Mouse (Mus musculus) liver, embryonic 12.5 days (tissue): ENCODE data around the gene Nrp1. TPM values are rescaled to one million over a fixed set of nuclear protein-coding genes. Genes with fewer than 3 reads are reported as not detected.

Source experiments
- ATAC-seq: fragments of 200-750 bp; cut with Nextera tagmentation; 2 replicates; pipeline ENCODE4 v1.8.0; 2017; ENCODE audit warnings: moderate number of reproducible peaks, mild to moderate bottlenecking, moderate library complexity
- H3K27ac ChIP-seq: fragments of 300-500 bp; sonication (generic); 2 replicates; pipeline ENCODE4 v1.5.1; 2016; ENCODE audit warnings: mild to moderate bottlenecking
- H3K27me3 ChIP-seq: fragments of 300-500 bp; sonication (generic); replicated peaks from 2 replicates; pipeline ENCODE4 v1.6.1; 2016; ENCODE audit warnings: mild to moderate bottlenecking, moderate library complexity
- H3K36me3 ChIP-seq: fragments of 300-500 bp; sonication (generic); 2 replicates; pipeline ENCODE4 v1.6.1; 2016; ENCODE audit warnings: mild to moderate bottlenecking, moderate library complexity
- H3K4me1 ChIP-seq: fragments of 300-500 bp; sonication (generic); 2 replicates; pipeline ENCODE4 v1.6.1; 2016
- H3K4me2 ChIP-seq: fragments of 300-500 bp; sonication (generic); 2 replicates; pipeline ENCODE4 v1.6.1; 2016; ENCODE audit warnings: mild to moderate bottlenecking, moderate library complexity
- H3K4me3 ChIP-seq: fragments of 300-500 bp; sonication (generic); 2 replicates; pipeline ENCODE4 v1.5.1; 2016; ENCODE audit warnings: mild to moderate bottlenecking, moderate library complexity
- H3K9ac ChIP-seq: fragments of 300-500 bp; sonication (generic); 2 replicates; pipeline ENCODE4 v1.6.1; 2016; ENCODE audit warnings: mild to moderate bottlenecking, moderate library complexity
- H3K9me3 ChIP-seq: fragments of 300-500 bp; sonication (generic); replicated peaks from 2 replicates; pipeline ENCODE4 v1.6.1; 2016; ENCODE audit warnings: mild to moderate bottlenecking, moderate library complexity
- WGBS: fragments of 180-500 bp; shearing (Covaris S2); methylation state at CpG from one replicate; pipeline ENCODE4 v1.1.7; 2016; ENCODE audit not compliant: insufficient replicate concordance; 5-methylcytosine and 5-hydroxymethylcytosine counted together
- polyA plus RNA-seq: library from polyadenylated mRNA; unstranded; fragments of >200 nt; fragmentation: Nextera tagmentation; extraction: Ambion mirVana; gene quantifications from 2 replicates; pipeline ENCODE4 v1.2.1, GENCODE M21; 2016

The Nrp1 gene
- polyA plus RNA-seq: 32.0 and 32.8 TPM in 2 replicates

GRCm38 (mm10) chr8:128358406-128358755, at the start of gene Nrp1:
Gene Nrp1, plus strand, starts transcription at chr8:128358604.
- peak within 1 kb of the TSS; percentile 80 for H3K27ac ChIP-seq
- H3K4me1 ChIP-seq: no peaks in the 10 kb centered on the region; the same call in 1 of the 2 replicates

DNA sequence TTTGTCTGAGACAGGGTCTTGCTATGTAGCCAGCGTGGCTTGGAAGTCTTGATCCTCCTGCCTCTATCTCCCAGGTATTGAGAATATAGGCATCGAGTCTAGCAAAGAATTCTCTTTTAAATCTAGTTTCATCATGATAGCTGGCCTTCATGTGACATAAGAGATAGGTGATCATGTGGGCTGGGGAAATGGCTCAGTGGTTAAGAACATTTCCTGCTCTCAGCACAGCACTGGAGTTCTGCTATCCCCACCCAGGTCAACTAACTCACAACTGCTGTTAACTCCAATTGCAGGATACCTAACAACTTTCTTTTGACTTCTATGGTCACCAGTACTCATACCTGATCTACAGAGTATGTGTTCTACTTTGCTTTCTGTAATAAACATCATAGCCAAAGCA, 37.6 kb upstream of the Nrp1 start:
- no peaks in the 10 kb centered on the region for H3K9me3 ChIP-seq
- H3K9ac ChIP-seq: no peak overlapping the region
- H3K4me2 ChIP-seq: no peak overlapping the region
- no peaks in the 10 kb centered on the region for H3K27me3 ChIP-seq
- H3K4me1 ChIP-seq: no peaks in the 10 kb centered on the region
- H3K4me3 ChIP-seq: no peak overlapping the region
- no peak overlapping the region for H3K27ac ChIP-seq
- WGBS: 52% methylated on average over 2 of the region's 2 CpGs
- ATAC-seq: no peak
- no peaks in the 10 kb centered on the region for H3K36me3 ChIP-seq

More at GRCm38 (mm10) chr8:128358406-128358755, at the start of gene Nrp1:
- H3K4me3 ChIP-seq: peak within 1 kb of the TSS; percentile 60
- peaks cover 70% of the 10 kb centered on the region for H3K27me3 ChIP-seq
- 1% methylated on average over 21 of the region's 21 CpGs for WGBS
- peak within 1 kb of the TSS; percentile 67 for H3K4me2 ChIP-seq
- no peak for ATAC-seq
- no peaks in the 10 kb centered on the region for H3K36me3 ChIP-seq
- H3K9ac ChIP-seq: peak within 1 kb of the TSS; percentile 68
- H3K9me3 ChIP-seq: no peaks in the 10 kb centered on the region

DNA sequence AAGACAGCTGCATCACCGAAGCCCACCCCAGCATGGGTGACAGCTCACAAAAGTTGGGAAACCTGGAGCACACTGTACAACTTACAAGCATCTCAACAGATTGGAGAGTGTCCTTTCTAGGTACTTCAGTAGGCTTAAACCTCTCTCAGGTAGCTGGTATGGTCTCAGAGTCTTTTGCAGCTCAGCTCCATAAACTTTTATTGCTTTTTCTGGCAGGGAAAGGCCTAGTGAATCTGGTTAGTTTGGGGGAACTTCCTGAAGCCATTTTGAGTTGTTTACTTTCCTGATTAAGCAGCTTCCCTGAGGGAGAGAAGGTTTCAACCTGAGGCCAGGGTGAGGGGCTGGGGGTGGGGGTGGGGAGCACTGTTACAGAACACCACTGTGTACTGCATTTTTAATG, 31.1 kb upstream of the Nrp1 start:
- Histone ChIP-seq H3K9ac (no peak overlapping the region), H3K4me3 (no peak overlapping the region), H3K36me3 (no peaks in the 10 kb centered on the region), H3K4me1 (no peaks in the 10 kb centered on the region), H3K4me2 (no peak overlapping the region), H3K27ac (no peak overlapping the region), H3K9me3 (no peaks in the 10 kb centered on the region), H3K27me3 (no peaks in the 10 kb centered on the region)
- WGBS: 59% methylated on average over 1 of the region's 1 CpGs
- no peak for ATAC-seq

DNA sequence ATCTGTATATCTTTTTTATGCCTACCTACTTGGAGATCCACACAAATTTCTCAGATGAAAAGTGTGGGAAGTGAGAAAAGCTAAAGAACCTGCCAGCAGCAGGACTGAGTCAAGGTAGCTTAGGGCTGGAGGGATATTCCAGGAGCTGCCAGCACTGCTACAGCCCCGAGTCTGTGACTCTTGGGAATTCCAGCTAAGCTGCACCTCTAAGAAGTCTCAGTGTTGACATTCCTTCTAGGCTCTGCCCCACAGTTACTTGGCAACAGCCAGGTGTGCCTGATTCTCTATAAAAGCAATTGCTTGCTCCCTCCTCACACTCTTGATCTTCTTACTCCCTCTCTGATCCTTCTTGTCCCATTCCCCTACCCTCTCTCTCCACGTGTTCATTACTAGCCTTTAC, 30.5 kb upstream of the Nrp1 start:
- Histone ChIP-seq H3K9ac (no peak overlapping the region), H3K27ac (no peak overlapping the region), H3K4me3 (no peak overlapping the region), H3K9me3 (no peaks in the 10 kb centered on the region), H3K4me1 (no peaks in the 10 kb centered on the region), H3K4me2 (no peak overlapping the region), H3K36me3 (no peaks in the 10 kb centered on the region), H3K27me3 (no peaks in the 10 kb centered on the region)
- ATAC-seq: no peak
- 37% methylated on average over 2 of the region's 2 CpGs for WGBS

DNA sequence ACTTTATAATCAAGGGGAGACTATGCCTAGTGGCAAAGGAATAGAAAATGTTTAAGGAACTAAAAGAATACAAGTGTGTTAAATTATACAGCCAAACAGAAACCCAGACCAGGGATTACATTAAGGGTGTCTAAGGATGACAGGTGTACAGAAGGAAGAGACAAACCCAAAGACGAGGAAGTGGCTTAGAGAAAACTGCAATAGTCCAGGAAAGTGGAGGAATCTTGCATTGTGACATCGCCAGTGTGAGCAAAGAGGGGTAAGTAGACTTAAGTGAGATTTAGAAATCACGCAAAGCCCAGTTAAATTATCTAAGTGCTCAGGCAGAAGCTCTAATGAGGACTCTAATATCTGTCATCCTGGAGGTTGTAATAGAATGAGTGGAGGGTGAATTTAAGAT, 28.9 kb upstream of the Nrp1 start:
- no peak for ATAC-seq
- Histone ChIP-seq H3K4me2 (no peak overlapping the region), H3K4me3 (no peak overlapping the region), H3K9ac (no peak overlapping the region), H3K4me1 (no peaks in the 10 kb centered on the region), H3K36me3 (no peaks in the 10 kb centered on the region), H3K9me3 (no peaks in the 10 kb centered on the region), H3K27ac (no peak overlapping the region), H3K27me3 (no peaks in the 10 kb centered on the region)
- WGBS: 63% methylated on average over 3 of the region's 3 CpGs

GRCm38 (mm10) chr8:128335976-128336375, 22.4 kb upstream of the Nrp1 start:
- Histone ChIP-seq H3K27me3 (no peaks in the 10 kb centered on the region), H3K27ac (no peak overlapping the region), H3K4me1 (no peaks in the 10 kb centered on the region), H3K9me3 (no peaks in the 10 kb centered on the region), H3K36me3 (no peaks in the 10 kb centered on the region), H3K4me2 (no peak overlapping the region), H3K4me3 (no peak overlapping the region), H3K9ac (no peak overlapping the region)
- no peak for ATAC-seq
- 64% methylated on average over 3 of the region's 3 CpGs for WGBS

DNA sequence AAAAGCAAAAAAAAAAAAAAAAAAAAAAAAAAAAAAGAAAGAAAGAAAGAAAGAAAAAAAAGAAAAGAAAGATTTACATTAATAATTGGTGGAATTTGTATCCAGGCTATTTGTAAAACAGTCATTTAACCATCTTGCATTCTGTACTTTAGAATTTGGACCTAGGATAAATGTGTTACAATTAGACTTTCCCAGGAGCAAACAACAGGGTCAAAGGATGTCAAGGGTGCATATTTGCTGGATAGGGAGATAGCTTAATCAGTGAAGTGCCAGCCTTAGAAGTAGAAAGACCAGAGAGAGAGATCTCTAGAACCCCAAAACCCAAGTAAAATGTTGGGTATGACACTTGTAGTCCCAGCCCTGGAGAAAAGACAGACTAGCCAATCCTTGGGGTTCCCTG, 19.5 kb upstream of the Nrp1 start:
- no peak overlapping the region for H3K9ac ChIP-seq
- H3K9me3 ChIP-seq: no peaks in the 10 kb centered on the region
- no peak overlapping the region for H3K4me2 ChIP-seq
- no peak overlapping the region for H3K27ac ChIP-seq
- H3K36me3 ChIP-seq: no peaks in the 10 kb centered on the region
- H3K4me1 ChIP-seq: no peaks in the 10 kb centered on the region
- H3K27me3 ChIP-seq: no peaks in the 10 kb centered on the region
- no peak overlapping the region for H3K4me3 ChIP-seq
- ATAC-seq: no peak

GRCm38 (mm10) chr8:128339521-128339920, 18.9 kb upstream of the Nrp1 start:
- WGBS: 55% methylated on average over 3 of the region's 3 CpGs
- ATAC-seq: no peak
- Histone ChIP-seq H3K9ac (no peak overlapping the region), H3K27me3 (no peaks in the 10 kb centered on the region), H3K36me3 (no peaks in the 10 kb centered on the region), H3K4me3 (no peak overlapping the region), H3K4me1 (no peaks in the 10 kb centered on the region), H3K9me3 (no peaks in the 10 kb centered on the region), H3K27ac (no peak overlapping the region), H3K4me2 (no peak overlapping the region)

DNA sequence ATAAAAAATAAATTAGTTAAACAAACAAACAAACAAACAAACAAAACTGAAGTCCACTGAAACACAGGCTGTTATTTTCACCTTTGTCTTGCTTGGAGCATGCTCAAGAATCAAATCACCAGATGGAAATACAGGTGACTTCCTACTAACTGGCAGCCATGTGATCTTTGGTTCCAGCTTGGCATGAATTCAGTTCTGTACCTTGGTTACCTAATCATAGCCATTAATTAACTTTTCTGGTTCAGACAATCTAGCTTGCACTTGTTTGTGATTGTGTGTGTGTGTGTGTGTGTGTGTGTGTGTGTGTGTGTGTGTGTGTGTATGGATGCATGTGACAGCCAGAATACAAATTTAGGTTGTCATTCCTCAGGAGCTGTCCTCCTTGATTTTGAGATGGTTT, 8.0 kb upstream of the Nrp1 start:
- no peak overlapping the region for H3K27ac ChIP-seq
- ATAC-seq: no peak
- no peaks in the 10 kb centered on the region; the same call in 1 of the 2 replicates for H3K27me3 ChIP-seq
- no peaks in the 10 kb centered on the region for H3K36me3 ChIP-seq
- no peak overlapping the region for H3K4me2 ChIP-seq
- H3K4me3 ChIP-seq: no peak overlapping the region
- H3K4me1 ChIP-seq: no peaks in the 10 kb centered on the region
- H3K9me3 ChIP-seq: no peaks in the 10 kb centered on the region
- H3K9ac ChIP-seq: no peak overlapping the region

GRCm38 (mm10) chr8:128351211-128351610, 7.2 kb upstream of the Nrp1 start:
- H3K9me3 ChIP-seq: no peaks in the 10 kb centered on the region
- H3K4me1 ChIP-seq: no peaks in the 10 kb centered on the region
- no peak overlapping the region for H3K4me3 ChIP-seq
- H3K36me3 ChIP-seq: no peaks in the 10 kb centered on the region
- H3K27me3 ChIP-seq: peaks cover 3% of the 10 kb centered on the region
- no peak overlapping the region for H3K9ac ChIP-seq
- H3K27ac ChIP-seq: no peak overlapping the region
- ATAC-seq: no peak
- no peak overlapping the region for H3K4me2 ChIP-seq

DNA sequence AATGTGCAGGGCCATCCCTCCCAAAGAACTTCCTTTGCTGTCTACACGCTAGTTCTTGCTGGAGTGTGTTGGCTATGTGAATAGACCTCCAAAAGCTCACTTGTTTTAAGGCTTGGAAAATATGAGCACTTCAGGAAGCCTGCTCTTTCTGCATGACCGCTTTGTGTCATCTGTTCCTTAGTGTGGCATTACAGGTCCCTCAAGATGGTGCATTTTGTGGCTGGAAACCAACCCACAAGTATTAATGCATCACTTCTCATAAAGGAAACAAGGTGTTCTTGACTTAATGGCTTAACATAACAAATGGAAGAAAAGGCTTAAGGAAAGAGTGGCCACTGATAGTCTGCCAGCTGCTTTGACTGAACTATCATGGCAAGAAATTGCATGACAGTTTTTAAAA, 5.6 kb upstream of the Nrp1 start:
- ATAC-seq: no peak
- 54% methylated on average over 2 of the region's 2 CpGs for WGBS
- peaks cover 19% of the 10 kb centered on the region for H3K27me3 ChIP-seq
- no peak overlapping the region for H3K4me3 ChIP-seq
- no peak overlapping the region for H3K4me2 ChIP-seq
- no peaks in the 10 kb centered on the region; the same call in 1 of the 2 replicates for H3K4me1 ChIP-seq
- H3K9ac ChIP-seq: no peak overlapping the region
- H3K9me3 ChIP-seq: no peaks in the 10 kb centered on the region
- no peaks in the 10 kb centered on the region for H3K36me3 ChIP-seq
- no peak overlapping the region for H3K27ac ChIP-seq

DNA sequence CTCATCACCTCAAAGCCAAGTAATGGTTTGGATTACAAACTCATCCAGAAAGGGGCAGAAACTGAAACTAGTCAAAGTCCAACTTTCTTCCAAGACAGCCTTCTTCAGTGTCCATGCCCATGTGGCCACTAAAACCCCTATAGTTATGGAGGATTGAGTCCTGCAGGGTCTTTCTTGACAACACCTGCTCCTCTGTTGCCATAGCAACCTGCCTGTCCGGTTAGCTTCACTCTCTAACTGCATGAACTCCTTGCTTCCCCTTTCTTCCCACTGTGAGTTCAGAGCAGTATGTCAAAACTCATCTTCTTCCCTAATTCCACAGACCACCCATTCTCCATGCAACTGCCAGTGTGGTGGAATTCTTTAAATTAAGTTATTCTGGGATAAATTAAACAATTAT, 4.4 kb upstream of the Nrp1 start:
- no peak overlapping the region for H3K4me3 ChIP-seq
- no peaks in the 10 kb centered on the region; the same call in 1 of the 2 replicates for H3K4me1 ChIP-seq
- no peak overlapping the region for H3K27ac ChIP-seq
- no peak overlapping the region for H3K9ac ChIP-seq
- no peaks in the 10 kb centered on the region for H3K9me3 ChIP-seq
- H3K4me2 ChIP-seq: no peak overlapping the region
- no peaks in the 10 kb centered on the region for H3K36me3 ChIP-seq
- H3K27me3 ChIP-seq: peaks cover 31% of the 10 kb centered on the region
- no peak for ATAC-seq
- 25% methylated on average over 1 of the region's 1 CpGs for WGBS

DNA sequence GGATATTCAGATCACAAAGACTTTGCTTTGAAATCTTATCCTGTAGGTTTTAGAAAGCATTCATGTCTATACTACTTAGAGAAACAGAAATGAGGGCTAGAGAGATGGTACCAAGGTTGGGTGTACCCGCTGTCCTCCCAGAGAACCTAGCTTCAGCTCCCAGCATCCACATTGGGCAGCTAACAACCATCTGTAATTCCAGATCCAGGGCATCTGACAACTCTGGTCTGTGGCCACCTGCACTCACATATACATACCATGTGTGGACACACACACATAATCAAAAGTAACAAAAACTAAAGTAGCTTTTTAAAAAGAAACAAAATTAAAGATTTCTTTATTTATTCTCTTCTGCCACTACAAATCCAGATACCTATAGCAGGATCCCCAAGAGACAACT, 3.3 kb upstream of the Nrp1 start:
- Histone ChIP-seq H3K27me3 (peaks cover 42% of the 10 kb centered on the region), H3K9me3 (no peaks in the 10 kb centered on the region), H3K4me1 (no peaks in the 10 kb centered on the region; the same call in 1 of the 2 replicates), H3K36me3 (no peaks in the 10 kb centered on the region), H3K27ac (no peak overlapping the region), H3K9ac (no peak overlapping the region), H3K4me2 (no peak overlapping the region), H3K4me3 (no peak overlapping the region)
- WGBS: 82% methylated on average over 1 of the region's 1 CpGs
- no peak for ATAC-seq
